Mouse (Mus musculus) left cerebral cortex, postnatal 14 days (tissue): ENCODE measurements around the gene Tmco5. TPM values are rescaled to one million over a fixed set of nuclear protein-coding genes. Genes with fewer than 3 reads are reported as not detected.
A peak's percentile ranks its signal among the peaks of the same experiment; 100 is the strongest.

Source experiments
- DNase-seq, 2 experiments: peaks; one replicate each; pipeline ENCODE4 v3.0.0; 2021 to 2022; ENCODE audit warnings: low spot score in 2 of 2, mixed read lengths in 1 of 2
- intact Hi-C: fragments of 180-260 bp; cut with DNase I; formaldehyde crosslinking; loops from one replicate; pipeline ENCODE4 v1.15.1; 2025
- long read RNA-seq, 2 experiments: library from polyadenylated mRNA; stranded (forward); transcript quantifications; one replicate each; pipeline ENCODE4 v2.0.0; 2021
- total RNA-seq, 2 experiments: library from RNA; stranded (reverse); gene quantifications; 2 replicates each; pipeline ENCODE4 v1.2.3; 2021

The Tmco5 gene
- 1 to 10 TPM; 3.0 to 4.4 TPM for total RNA-seq
- long read RNA-seq, experiment 1 = 0 reads
- long read RNA-seq, experiment 2, partial matches to known transcripts = 1 of 1 reads
- long read RNA-seq, experiment 2, other reads (novel, unspliced or antisense) = 0 of 1 reads

GRCm38 (mm10) chr2:116878391-116878790, at the start of gene Tmco5:
Gene Tmco5, plus strand, starts transcription at chr2:116878691.
- intact Hi-C loops = no loop called here
- DNase-seq = no peak

GRCm38 (mm10) chr2:116831863-116832262, 46.6 kb upstream of the Tmco5 start:
- no peak for DNase-seq
- intact Hi-C loops = loop anchor here (10.0 kb wide), 1 partner anchor 1307 kb away; no protein-coding TSS in a partner anchor

GRCm38 (mm10) chr2:116837829-116838228, 40.7 kb upstream of the Tmco5 start:
- intact Hi-C loops = loop anchor here (10.0 kb wide), 1 partner anchor 1313 kb away; no protein-coding TSS in a partner anchor

GRCm38 (mm10) chr2:116838538-116839197, 39.8 kb upstream of the Tmco5 start:
- intact Hi-C loops = loop anchor here (10.0 kb wide), 1 partner anchor 1314 kb away; no protein-coding TSS in a partner anchor

More at GRCm38 (mm10) chr2:116837829-116838228, 40.7 kb upstream of the Tmco5 start:
- no peak for DNase-seq

DNA sequence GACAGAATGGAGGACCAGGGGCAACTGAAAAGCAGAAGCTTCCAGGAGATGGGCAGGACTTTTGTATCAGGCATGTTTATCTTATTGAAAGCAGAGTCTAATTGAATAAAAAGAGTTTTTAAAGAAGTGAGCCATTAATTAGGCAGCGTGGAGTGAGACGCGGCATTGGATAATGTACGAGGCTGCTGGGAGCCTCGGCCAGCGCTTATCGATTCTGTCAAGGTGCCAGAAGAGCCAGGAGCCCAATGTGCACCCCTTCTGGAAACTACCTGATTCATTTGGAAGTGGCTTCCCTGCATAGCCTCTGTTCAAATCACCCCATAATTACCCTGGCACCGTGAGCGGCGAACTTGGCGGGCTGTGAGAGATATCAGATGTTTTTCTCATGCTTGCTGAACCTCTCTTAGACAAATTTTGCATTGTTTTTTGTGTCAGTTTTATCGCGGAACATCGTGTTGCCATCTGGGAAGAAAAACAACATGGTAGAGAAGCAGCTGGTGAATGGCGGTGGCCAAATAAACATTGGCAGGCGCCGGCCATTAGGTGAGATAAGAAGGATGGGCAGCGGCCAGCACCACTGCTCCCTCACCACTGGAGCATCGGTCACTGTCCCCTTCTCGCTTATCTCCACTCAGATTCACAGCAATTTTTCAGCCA, 28.4 kb upstream of the Tmco5 start:
- DNase-seq = no peak
- intact Hi-C loops = no loop called here

More at GRCm38 (mm10) chr2:116838538-116839197, 39.8 kb upstream of the Tmco5 start:
- peak; percentile 33 to 40 for DNase-seq

GRCm38 (mm10) chr2:116851356-116851755, 27.1 kb upstream of the Tmco5 start:
- intact Hi-C loops = no loop called here
- no peak for DNase-seq

GRCm38 (mm10) chr2:116852249-116852648, 26.2 kb upstream of the Tmco5 start:
- DNase-seq = no peak
- intact Hi-C loops = no loop called here

GRCm38 (mm10) chr2:116858703-116859102, 19.8 kb upstream of the Tmco5 start:
- DNase-seq = no peak
- intact Hi-C loops = no loop called here

- no peak for DNase-seq
Observed at GRCm38 (mm10) chr2:116876955-116877615, 1.4 kb upstream of the Tmco5 start.

GRCm38 (mm10) chr2:116879730-116880129, 1.2 kb downstream of the Tmco5 start:
- DNase-seq = peak; percentile 19 to 78
- intact Hi-C loops = no loop called here

More at GRCm38 (mm10) chr2:116876955-116877615, 1.4 kb upstream of the Tmco5 start:
- intact Hi-C loops = no loop called here

- intact Hi-C loops = loop anchor here (10.0 kb wide), 1 partner anchor 551 kb away; no protein-coding TSS in a partner anchor
- DNase-seq = no peak
Observed at GRCm38 (mm10) chr2:116893316-116893987, 15.0 kb downstream of the Tmco5 start.

- DNase-seq = peak; percentile 60 to 65
Observed at GRCm38 (mm10) chr2:116893988-116894363, 15.5 kb downstream of the Tmco5 start.

DNA sequence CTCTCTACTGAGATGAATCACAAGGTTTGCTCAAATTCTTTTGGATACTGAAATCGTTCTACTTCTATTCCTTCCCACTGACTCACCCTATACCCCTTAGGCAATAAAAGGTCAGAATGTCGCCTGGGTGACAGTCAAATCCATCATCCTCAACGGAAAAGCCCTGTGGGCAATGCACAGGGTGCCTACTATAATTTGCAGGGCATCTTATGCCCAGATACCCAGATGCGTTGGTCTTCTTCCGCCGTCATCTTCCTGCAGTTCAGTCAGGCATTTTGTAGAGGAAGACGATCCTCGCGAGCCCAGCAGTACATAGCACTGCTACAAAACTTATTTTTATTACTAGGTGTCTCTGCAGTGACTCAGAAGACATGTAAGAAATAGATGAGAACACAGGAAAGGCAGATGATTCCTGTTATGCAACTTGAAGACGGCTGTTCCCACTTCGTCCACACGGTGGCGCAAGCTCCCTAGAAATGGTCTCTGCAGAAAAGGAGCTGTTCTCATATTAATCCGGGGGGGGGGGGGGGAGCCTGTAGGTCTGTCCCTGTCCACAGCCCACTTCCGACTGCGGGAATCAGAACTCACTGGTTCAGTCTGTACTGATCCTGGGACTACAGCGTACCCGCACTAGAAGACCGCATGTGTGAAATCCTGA, 21.3 kb downstream of the Tmco5 start:
- DNase-seq = peak; percentile 97 to 99
- intact Hi-C loops = loop anchor here (1.0 to 10.0 kb wide), 5 partner anchors 221 to 545 kb away; partner anchors contain the start of gene Fam98b

More at GRCm38 (mm10) chr2:116893988-116894363, 15.5 kb downstream of the Tmco5 start:
- intact Hi-C loops = loop anchor here (10.0 kb wide), 1 partner anchor 551 kb away; no protein-coding TSS in a partner anchor

- intact Hi-C loops = loop anchor here (1.0 kb wide), 3 partner anchors 220 to 331 kb away; no protein-coding TSS in a partner anchor
- DNase-seq = peak; percentile 38 to 40
Observed at GRCm38 (mm10) chr2:116900273-116900843, 21.9 kb downstream of the Tmco5 start.

GRCm38 (mm10) chr2:116908268-116908667, 29.8 kb downstream of the Tmco5 start:
- no peak for DNase-seq
- intact Hi-C loops = no loop called here

GRCm38 (mm10) chr2:116912334-116913070, 34.0 kb downstream of the Tmco5 start:
- no peak for DNase-seq
- intact Hi-C loops = loop anchor here (5.0 kb wide), 1 partner anchor 105 kb away; no protein-coding TSS in a partner anchor

DNA sequence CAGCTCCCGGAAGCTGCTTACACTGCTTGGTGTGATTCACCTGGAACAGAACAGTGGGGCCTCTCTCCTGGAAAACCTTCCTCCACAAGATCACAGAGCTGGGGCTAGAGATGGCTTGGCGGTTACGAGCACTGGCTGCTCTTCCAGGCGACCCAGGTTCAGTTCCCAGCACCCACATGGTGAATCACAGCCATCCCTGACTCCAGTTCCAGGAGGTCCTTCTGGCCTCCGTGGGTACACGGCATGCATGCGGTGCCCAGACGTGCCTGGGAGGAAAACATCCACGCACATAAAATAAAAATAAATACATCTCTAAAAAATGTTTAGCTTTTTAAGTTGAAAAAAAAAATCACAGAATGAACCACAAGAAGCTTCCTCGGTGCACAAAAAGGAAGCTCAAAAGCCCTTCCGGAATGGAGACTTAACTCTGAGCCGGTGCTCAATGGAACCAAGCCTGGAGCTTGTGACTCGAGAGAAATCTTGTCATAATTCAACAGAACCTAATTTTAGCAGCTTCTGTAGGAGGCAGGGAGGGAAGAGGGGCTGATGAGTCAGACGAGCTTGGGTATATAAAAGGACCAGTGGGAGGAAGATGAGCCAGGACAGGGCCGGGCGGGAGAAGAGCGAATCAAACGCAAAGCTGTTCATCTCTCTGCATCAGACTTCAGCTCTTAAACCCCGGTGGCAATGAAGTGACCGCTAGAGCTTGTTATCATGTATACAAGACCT, 35.4 kb downstream of the Tmco5 start:
- intact Hi-C loops = loop anchor here (2.0 to 5.0 kb wide), 2 partner anchors 49 to 103 kb away; no protein-coding TSS in a partner anchor
- peak; percentile 79 to 93 for DNase-seq
